Mouse (Mus musculus) left cerebral cortex, adult 18-20 months (tissue): ENCODE results near the gene Kansl1. TPM values are rescaled to one million over a fixed set of nuclear protein-coding genes. Genes with fewer than 3 reads are reported as not detected.

Experiments used
- DNase-seq, 2 experiments: peaks; one replicate each; pipeline ENCODE4 v3.0.0; 2021 to 2022; ENCODE audit warnings: low spot score in 2 of 2, mixed read lengths in 1 of 2
- total RNA-seq, 2 experiments: library from RNA; stranded (reverse); gene quantifications; 2 replicates each; pipeline ENCODE4 v1.2.3; 2021

The Kansl1 gene
- total RNA-seq, 2 experiments from 2014 or later: 76.1 to 79.7 TPM

- no peak for DNase-seq
These were observed 27.9 kb downstream of the Kansl1 start for GRCm38 (mm10) chr11:104440521-104441474.

- no peak for DNase-seq
These were observed 29.0 kb downstream of the Kansl1 start for GRCm38 (mm10) chr11:104439703-104440102.

GRCm38 (mm10) chr11:104438450-104438849 lies 30.2 kb downstream of the Kansl1 start:
- no peak for DNase-seq

DNA sequence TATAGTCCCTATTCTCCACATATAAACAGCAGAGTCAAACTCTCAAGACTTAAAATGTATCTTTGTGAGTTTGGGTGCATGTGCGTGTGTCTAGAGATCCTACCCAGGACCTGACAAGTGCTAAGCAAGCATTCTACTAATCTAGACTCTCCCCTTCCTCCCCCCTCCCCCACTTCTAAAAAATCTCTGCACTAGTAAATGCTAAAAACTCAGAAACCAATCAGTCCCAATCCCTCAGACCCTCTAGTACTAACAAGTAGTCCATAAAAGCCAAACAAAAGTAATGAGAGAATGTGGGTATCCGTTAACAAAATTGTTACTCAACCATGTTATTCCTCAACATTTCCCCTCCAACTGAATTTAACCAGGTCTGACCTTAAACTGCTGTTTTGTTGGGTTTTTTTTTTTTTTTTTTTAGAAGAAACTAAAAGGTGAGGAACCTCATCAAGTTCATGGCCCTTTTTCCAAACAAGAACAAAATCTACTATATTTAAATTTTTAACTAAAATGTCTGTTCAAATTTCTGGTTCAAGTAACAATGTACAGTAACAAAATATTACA lies 32.2 kb downstream of the Kansl1 start:
- no peak for DNase-seq

DNA sequence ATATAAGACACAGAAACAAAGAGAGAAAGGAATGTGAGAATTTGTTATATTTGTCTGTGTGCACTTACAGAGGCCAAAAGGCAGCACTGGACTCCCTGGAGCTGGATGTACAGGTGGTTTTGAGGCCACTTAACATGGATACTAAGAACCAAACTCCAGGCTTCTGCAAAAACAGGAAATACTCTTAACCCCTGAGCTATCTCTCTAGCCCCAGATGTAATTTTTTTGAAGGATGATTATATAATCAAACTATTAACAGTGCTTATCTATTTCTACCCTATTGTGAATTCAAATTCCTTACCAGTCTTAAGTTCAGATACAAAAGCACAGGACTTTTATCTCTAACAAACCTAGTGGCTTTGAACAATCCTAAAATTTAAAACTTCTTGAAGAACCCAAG lies 32.9 kb downstream of the Kansl1 start:
- DNase-seq: no peak

GRCm38 (mm10) chr11:104435141-104435540 lies 33.5 kb downstream of the Kansl1 start:
- DNase-seq: no peak

GRCm38 (mm10) chr11:104432251-104432650 lies 36.4 kb downstream of the Kansl1 start:
- no peak for DNase-seq

DNA sequence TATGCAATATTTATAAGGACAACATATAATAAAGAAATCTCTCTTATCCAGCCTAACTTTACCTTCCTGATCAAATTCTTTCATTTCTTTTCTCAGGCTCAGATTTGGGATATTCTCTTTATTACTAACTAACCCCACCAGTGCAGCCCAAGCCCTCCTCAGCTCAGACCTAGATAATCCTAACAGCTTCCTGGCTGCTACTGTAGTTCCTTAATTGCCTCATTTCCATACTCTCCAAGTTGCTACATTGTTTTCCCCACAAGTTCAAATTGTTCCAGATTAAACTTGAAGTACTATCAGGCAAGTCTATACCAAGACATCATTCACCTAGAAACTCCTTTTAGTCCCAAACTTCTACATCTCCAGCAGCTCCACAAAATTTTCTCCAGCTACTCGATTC lies 36.9 kb downstream of the Kansl1 start:
- DNase-seq: no peak

GRCm38 (mm10) chr11:104424727-104425416 lies 43.8 kb downstream of the Kansl1 start:
- DNase-seq: peak in 1 of 2 experiments; percentile 24

DNA sequence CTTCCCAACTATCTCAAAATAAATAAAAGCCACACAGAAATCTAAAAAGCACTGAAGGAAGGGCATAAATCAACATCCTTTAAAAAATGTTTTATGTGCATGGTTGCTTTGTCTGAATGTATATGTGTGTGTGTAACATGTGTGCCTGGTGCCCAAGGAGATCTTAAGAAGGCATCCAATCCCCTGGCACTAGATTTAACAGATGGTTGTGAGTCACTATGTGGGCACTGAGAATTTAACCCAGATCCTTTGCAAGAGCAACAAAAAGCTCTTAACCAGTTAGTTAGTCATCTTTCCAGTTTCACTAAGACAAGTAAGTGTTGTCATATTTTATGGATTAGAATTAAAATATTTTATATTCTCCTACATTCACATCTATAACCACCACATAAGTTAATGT lies 56.4 kb downstream of the Kansl1 start:
- DNase-seq: peak in 1 of 2 experiments; percentile 21

- no peak for DNase-seq
These were observed 61.3 kb downstream of the Kansl1 start for GRCm38 (mm10) chr11:104407391-104407790.

- no peak for DNase-seq
These were observed 67.7 kb downstream of the Kansl1 start for GRCm38 (mm10) chr11:104400961-104401360.

DNA sequence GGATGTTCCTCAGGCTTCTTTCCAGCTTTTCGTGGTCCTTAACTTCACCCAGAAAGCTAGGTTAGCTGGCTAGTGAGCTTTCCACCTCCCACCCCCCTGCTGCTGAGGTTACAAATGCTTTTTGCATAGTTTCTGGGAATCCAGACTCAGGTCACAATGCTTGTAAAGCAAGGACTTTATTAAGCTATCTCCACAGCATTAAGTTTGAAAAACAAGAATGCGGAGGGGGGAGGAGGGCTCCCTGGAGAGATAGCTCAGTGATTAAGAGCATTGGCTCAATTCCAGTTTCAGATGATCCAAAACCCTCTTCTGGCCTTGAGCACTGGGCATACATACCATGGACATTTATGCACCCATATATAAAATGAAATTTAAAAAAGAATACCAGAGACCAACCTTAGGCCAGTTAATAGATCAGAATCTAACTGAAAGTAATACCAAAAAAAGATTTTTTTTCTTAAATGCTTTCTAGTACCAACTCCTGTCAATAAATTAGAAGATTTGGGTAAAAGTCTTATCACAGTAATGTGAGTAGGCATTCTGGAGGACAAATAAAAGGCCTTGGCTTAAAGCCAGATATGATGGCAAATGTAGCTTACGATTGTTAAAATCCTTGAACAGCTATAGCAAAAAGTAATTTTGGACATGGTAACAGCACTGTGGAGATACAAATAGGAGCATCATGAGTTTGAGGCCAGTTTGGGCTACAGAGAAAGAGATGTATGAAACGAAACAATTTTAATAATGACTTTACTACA lies 69.0 kb downstream of the Kansl1 start:
- no peak for DNase-seq

DNA sequence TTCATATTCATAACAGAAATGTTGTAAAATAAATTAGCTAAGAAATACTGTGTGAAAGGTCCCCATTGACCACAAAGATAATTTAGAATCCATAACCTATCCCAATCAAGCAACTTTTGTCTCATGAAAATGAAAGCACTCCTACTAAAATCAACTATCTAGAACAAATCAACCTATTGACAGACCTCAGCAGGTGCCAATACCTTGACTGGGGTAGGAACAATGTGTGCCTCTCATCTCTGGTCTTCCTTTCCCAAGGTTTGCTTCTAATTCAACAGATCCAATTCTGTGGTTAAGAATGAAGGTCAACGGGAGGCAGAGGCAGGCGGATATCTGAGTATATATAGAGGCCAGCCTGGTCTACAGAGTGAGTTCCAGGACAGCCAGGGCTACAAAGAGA lies 73.0 kb downstream of the Kansl1 start:
- DNase-seq: no peak

- no peak for DNase-seq
These were observed 75.5 kb downstream of the Kansl1 start for GRCm38 (mm10) chr11:104393196-104393595.

DNA sequence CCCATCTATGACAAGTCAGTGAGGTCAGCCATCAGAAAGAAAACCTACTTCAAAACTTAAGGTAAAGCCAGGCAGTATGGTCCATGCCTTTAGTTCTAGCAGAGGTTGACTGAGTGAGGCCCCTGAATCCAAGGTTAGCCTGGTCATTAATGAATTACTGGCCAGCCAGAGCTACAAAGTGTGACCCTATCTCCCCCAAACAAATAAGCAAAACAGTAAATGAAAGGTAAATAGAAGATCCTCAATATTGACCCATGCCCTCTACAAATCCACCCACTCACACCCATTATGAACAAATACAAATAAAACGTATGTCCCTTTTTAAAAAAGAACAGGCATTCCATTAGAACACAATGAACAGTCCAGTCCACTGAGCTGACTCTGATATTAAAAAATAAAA lies 76.5 kb downstream of the Kansl1 start:
- DNase-seq: no peak

GRCm38 (mm10) chr11:104387284-104387683 lies 81.4 kb downstream of the Kansl1 start:
- DNase-seq: no peak

DNA sequence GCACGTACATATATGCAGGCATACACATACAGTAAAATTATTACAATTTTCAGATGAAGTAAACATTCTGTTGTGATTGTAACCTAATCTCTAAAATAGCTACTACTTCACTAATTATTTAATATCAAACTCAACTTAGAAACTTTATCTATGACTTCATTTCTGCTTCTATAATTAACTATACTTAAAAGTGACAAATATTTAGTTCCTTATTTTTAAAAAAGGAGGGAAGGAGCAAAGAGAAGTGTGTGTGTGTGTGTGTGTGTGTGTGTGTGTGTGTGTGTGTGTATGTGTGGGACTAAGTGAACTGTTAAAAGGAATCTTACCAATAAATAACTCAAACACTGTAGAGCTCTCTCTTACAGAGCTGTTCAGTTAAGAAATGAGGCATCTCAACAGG lies 82.1 kb downstream of the Kansl1 start:
- no peak for DNase-seq

GRCm38 (mm10) chr11:104383167-104383810 lies 85.4 kb downstream of the Kansl1 start:
- DNase-seq: no peak

DNA sequence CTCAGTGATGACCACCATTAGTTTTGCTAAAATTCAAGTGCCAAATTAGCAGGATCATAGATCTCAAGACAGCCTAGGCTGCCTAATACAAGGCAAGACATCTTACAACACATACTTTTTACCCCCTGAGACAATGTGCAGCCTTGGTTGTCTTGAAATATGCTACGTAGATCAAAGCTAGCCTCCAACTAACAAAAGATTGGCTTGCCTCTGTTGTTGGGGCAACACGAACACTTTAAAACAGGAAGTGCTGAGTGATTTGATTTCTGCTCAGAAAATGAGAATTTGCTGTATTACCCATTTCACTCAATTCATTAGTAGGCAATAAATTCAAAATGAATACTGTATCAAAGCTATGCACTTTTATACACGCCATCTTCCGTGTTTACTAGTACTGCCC lies 86.8 kb downstream of the Kansl1 start:
- no peak for DNase-seq

DNA sequence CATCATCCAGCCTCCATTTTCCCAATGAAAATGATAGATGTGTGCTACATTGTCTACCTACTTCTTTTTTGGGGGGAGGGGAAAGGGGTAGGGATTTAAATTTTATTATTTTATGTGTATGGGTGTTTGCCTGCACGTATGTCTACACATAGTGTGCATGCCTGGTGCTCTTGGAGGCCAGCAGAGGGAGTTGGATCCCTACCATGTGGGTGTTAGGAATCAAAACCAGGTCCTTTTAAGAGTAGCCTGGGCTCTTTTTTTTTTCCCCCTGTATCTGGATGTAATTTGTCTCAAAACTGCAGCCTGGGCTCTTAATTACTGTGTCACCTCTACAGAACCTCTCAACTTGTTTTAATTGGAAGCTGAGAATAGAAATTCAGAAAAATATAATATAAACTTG lies 89.0 kb downstream of the Kansl1 start:
- DNase-seq: no peak
